Mouse (Mus musculus) urinary bladder, postnatal 36 days (tissue): ENCODE measurements around the gene 4930467E23Rik.
"Not testable (repeated sequence)": the region's sequence is repeated elsewhere in the genome, so short reads cannot be mapped to it uniquely, and the experiment has no call there.

Experiments
- DNase-seq, 2 experiments: peaks; one replicate each; pipeline ENCODE4 v3.0.0; 2022; ENCODE audit warnings: low spot score in 2 of 2, mixed read lengths in 1 of 2

Gene 4930467E23Rik

DNA sequence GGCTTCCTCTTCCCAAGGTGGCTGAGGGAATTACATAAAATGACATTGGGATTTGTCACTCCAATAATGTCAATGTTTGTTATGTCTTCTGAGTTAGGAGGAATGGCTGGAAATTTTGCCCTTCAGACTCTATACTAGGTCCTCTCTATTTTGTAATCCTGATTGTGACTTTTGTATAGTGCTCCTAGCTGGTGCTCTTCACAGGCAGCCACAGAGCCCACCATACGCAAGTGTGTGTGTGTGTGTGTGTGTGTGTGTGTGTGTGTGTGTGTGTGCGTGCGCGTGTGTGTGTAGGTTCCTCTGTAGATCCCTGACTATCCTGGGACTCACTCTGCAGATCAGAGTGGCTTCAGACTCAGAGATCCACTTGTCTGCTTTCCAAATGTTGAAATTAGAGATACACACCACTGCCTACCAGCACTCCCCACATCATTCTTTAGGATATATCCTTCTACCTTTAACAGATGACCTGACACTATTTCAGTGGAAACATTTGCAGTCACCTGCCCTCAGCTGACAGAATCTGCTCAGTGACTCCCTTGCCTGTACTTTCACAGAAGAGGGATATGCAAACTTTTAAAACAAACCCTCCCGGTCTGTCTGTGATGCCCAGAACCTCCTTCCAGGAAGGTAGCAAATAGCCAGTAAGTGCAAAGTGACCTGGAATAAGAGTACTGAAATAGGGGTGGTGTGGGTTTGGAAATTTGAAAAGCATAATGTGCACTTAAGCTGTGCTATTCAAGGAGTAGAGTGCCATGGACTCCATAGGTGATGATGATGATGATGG is 52.1 kb downstream of the 4930467E23Rik start:
- DNase-seq = not testable (repeated sequence)

DNA sequence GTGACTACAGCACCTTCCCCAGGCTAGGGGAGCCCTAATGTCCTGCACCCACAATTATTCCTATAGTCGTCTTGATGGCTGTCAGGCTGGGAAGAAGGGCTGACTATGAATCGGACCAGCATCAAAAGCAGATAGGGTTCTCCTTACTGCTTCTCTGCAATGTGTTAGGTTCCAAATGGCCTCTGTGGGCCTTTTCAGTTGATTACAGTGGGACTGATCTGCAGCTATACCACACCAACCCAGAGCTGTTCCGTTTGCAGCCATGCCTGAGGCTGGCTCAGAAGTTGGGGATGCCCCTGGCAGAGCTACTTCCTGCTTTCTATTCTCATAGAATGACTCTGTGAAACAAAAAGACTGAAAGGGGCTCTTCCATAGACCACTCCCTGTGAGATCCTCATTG is 53.4 kb downstream of the 4930467E23Rik start:
- DNase-seq = not testable (repeated sequence)

DNA sequence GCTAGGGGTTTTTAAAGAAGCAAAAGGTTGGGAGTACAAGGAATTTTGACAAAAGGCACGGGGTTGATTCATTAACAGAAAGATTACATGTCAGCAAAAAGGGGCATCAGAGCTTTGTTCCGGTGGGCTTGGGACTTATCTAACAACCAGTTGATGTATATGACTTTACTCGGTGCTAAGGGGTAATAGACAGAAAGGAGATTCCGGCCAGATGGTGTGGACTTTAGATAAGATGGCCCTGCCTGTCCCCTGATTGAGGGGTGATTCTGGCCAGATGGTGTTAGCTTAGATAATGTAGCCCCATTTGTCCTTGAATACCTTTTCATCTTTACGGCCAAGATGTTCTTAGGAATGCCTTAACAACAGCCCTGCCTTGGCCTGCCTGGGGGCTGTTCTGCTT is 54.5 kb downstream of the 4930467E23Rik start:
- not testable (repeated sequence) for DNase-seq

DNA sequence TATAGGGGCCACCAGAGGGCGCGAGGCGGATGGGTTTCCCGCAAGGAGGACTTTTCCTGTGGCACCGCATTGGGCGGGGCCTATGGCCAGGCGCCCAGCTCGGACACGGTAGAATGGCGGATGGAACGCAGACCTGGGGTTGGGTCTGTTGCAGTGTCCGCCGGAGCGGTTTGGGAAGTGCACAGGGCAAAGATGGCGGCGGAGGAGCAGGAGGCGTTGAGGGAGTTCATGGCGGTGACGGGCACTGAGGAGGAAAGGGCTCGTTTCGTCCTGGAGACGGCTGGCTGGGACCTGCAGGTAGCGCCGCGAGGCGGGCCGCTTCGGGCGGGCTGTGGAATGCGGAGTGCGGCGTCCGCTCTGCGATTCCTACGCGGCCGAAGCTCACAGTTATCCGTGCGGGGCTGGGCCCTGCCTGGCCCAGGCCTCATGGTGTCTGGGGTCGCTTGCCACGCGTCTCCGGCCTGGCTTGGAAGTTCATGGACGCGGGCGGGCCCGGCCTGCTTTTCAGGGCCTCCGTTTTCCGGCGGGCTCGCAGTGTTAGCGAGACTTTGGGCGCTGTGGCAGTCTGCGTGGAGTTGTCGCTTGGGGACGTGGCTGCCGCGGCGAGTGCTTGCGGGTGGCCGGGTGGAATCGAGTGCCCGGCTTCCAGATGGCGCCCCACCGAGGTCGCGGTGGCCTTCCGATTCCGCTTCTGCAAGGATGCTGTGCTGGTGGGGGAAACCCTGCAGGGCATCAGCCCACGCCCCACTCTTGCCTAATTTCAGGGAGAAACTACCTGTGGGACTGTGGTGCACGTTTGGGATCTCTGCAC is 55.4 kb downstream of the 4930467E23Rik start:
- DNase-seq = peak; percentile 100

DNA sequence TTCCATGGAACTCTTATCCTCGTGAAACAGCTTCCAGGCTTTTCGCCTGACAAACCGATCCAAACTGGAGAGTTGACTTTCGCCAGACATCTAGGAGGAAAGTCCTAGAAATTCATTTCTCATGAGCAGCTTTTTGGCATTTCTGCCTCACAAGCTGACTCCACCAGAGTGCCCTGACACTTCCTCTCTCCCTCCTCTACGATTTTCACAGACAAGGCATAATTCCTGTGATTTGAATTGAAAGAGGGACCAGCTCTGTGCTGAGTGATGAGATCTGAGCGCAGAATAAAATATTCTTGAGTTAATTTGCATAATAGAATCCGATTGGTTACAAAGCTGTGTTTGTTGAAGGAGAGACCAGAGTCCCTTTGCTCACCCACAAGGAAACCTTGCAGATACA is 63.3 kb downstream of the 4930467E23Rik start:
- DNase-seq = not testable (repeated sequence)
